Mouse (Mus musculus) natural killer cell, adult 2 months (primary cell): ENCODE results near the gene Dhx8.

Source experiments
- DNase-seq, 2 experiments: peaks; one replicate each; pipeline ENCODE4 v3.0.0; 2022; ENCODE audit warnings: low spot score in 2 of 2

Dhx8 gene

GRCm38 (mm10) chr11:101732518-101733440 lies at the start of gene Dhx8:
Dhx8 (plus strand) TSS chr11:101732919.
- peak; percentile 98 for DNase-seq

DNA sequence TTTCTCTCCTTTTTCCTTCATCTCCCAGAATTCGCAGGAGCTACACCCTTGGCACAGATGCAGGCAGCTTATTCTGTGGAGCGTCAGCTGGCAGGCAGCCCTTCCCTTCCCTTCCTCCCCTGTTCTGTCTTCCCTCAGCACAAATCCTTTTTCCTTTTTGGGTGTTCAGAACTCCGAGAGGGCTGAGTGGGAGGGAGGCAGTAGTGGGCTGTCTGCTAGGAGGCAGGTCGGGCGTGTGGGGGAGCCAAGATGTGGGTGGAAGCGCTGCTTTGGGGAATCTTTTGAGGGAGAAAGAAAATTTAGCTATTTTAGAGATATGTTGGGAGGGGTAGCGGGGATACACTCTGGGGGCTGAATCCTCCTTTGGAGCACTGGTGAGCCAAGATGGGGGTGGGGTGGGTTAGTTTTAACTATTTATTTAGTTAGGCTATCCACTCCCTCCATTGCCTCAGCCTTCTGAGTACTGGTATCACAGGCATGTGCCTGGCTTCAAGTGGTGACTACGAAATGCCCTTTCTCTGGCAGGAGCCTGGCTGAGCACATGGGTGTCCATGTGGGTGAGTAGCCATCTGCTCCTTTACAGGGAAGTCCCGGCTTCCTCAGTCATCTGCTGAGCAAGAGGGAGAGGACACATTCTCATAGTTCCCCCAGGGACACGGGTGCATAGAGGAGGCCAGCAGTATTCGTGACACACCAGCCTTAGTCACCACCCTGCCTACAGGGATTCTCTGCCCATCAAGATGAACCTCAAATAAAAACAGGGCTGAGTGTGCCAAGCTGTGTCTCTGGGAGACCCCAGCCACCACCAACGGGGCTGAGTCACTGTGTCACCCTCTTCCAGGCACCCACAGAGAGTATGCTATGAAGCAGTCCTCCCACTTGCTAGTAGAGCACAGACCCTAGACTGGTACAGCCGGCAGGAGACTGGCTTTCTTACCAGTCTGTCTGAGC lies 45.1 kb upstream of the Dhx8 start:
- no peak for DNase-seq

DNA sequence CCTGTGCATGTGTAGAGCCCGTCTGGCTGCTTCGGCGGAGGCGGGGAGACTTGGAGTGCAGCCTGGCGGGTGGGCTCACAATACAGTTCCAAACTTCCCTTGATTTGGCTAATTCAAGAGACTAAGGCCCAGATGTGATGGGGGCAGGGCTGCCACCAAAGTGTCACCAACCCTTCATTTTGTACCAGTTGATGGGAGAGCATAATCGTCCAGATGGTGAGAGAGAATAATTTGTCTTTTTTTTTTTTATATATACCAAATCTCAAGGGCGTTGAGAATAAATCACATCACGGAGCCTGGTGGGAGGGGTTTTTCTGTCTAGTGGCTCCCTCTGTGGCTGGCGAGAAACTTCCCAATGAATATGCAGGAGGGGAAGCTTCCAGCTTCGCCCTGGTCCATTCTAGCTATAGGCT lies 43.0 kb upstream of the Dhx8 start:
- no peak for DNase-seq

DNA sequence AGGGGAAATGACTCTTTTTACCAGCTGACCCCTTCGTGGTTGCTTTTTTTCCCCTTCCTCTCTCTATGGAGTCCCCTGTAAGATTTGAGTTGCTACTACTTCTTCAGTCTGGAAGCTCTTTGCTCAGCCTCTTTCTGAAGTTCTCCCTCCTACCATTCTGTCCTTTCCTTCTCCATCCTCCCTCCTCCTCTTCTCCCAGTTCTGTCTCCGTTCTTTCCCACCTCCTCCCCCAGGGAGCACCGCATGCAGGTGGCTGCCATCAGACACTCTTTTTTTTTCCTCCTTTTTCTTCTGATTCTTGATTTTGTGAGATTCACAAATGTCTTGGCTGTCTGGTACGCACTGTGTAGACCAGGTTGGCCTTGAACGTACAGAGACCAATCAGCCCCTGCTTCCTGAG lies 42.4 kb upstream of the Dhx8 start:
- no peak for DNase-seq

DNA sequence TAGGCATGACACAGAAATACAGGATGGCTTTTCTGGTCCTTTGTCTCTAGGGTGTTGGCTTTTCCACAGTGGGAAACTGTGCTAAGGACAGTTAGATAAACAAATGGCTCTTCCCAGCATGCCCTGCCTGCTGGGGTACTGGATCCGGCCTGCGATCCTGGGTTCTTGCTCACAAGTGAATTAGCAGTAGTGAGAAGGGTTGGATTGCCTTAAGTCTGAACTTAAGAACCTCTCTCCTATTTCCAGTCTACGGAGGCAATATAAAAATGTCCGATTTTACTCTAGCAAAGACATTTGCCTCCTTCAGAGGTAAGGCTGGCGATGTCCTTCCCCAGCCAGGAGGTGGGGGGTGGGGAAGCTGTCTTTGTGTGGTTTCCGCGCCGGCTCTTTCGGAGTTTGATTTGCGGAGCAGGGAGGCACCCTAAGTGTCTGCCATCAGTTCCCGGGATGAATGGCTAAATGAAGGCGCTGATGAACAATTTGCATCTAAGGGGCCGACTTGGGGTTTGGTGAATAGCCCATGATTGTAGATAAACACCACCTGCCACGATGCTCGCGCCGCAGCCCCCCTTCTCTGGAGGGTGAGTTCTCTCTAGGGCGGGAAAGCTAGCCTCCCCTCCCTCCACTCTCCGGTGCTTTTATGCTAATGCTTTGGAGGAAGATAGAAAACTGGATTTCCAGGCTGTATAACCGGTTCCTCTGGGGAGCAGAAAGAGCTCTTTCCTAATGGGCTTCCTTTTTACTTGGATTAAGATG lies 36.6 kb upstream of the Dhx8 start:
- no peak for DNase-seq

- no peak for DNase-seq
These were observed 35.4 kb upstream of the Dhx8 start for GRCm38 (mm10) chr11:101697156-101697861.

GRCm38 (mm10) chr11:101698114-101698513 lies 34.6 kb upstream of the Dhx8 start:
- DNase-seq: no peak

DNA sequence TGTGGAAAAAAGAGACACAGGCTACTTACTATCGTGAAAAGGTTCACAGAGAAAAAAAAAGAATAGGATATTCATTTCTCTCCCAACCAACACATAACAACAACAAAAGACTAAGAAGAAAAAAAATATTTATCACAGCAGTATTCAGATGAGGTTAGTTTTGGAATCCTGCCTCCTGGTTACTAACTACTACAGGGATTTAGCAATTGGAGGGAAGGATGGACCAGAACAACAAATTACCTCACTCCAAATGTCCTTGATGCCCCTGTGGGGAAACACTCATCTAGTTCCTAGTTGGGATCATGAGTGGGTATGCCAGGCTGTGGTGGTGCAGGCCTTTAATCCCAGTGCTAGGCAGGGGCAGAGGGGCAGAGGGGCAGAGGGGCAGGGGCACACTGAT lies 33.2 kb upstream of the Dhx8 start:
- DNase-seq: no peak

DNA sequence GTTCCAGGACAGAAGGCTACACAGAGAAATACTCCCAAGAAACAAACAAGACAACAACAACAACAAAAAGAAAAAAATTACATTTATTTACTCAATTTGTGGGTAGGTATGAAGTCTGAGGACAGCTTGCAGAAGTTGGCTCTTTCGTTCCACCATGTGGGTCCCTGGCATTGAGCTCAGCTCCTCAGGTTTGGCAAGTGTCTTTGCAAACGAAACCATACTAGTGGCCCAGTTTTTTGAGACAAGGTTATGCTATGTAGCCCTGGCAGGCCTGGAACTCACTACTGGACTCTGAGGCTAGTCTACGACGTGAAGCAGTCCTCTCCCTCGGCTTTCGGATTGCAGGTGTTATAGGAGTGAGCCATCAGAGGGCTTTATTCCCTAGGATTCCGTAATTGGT lies 32.7 kb upstream of the Dhx8 start:
- DNase-seq: no peak

- DNase-seq: no peak
These were observed 32.3 kb upstream of the Dhx8 start for GRCm38 (mm10) chr11:101700446-101700845.

- no peak for DNase-seq
These were observed 28.6 kb upstream of the Dhx8 start for GRCm38 (mm10) chr11:101704081-101704480.

GRCm38 (mm10) chr11:101706764-101707448 lies 25.8 kb upstream of the Dhx8 start:
- no peak for DNase-seq

GRCm38 (mm10) chr11:101708482-101708881 lies 24.2 kb upstream of the Dhx8 start:
- DNase-seq: no peak

GRCm38 (mm10) chr11:101712811-101713210 lies 19.9 kb upstream of the Dhx8 start:
- no peak for DNase-seq

GRCm38 (mm10) chr11:101714012-101714411 lies 18.7 kb upstream of the Dhx8 start:
- DNase-seq: no peak

DNA sequence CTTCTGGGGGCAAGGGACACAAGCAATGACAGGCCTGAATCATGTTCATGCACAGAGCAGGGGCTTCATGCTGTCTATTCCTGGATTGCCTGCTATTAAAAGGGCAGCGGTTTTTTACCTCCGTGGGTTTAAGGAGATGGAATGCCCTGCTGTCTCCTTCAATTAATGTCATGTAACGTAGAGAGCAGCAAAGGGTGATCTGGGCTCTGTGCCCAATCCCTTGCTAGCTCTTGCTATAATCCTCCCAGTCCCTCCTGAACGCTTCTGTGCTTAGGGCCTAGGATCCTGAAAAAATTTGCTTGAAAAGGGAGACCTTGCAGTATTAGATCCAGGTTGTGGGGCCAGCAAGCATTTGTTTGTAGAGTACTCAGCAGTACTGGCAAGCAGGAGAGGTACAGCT lies 14.4 kb upstream of the Dhx8 start:
- no peak for DNase-seq

- peak in 1 of 2 experiments; percentile 4 for DNase-seq
These were observed 12.7 kb upstream of the Dhx8 start for GRCm38 (mm10) chr11:101719986-101720520.

DNA sequence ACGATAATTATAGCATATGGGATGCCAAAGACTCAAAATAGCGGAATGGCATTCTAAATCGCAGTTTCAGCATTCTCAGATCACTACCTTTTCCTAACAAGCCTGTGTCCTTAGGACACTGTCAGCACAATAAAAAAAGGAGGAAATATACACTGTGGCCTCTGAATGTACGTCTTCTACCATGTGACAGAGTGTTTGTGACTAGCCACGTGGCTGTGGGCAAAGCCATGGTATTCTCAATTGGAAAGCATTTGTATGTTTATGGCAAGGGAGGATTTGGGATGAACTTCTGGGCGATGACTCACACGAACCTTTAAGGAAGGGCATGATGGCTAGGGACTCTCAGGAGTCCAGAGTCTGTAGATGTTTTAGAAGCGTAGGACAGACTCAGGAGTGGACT lies 7.7 kb upstream of the Dhx8 start:
- no peak for DNase-seq

- DNase-seq: no peak
These were observed 6.0 kb upstream of the Dhx8 start for GRCm38 (mm10) chr11:101726765-101727164.

- DNase-seq: no peak
These were observed 3.4 kb upstream of the Dhx8 start for GRCm38 (mm10) chr11:101729308-101729707.
